Mouse (Mus musculus): Measurements from ENCODE around the gene Tmem130. TPM values are rescaled to one million over a fixed set of nuclear protein-coding genes. Genes with fewer than 3 reads are reported as not detected.

Gene Tmem130
- polyA plus RNA-seq, 1 experiment from 2014 or later, result 270 TPM

DNA sequence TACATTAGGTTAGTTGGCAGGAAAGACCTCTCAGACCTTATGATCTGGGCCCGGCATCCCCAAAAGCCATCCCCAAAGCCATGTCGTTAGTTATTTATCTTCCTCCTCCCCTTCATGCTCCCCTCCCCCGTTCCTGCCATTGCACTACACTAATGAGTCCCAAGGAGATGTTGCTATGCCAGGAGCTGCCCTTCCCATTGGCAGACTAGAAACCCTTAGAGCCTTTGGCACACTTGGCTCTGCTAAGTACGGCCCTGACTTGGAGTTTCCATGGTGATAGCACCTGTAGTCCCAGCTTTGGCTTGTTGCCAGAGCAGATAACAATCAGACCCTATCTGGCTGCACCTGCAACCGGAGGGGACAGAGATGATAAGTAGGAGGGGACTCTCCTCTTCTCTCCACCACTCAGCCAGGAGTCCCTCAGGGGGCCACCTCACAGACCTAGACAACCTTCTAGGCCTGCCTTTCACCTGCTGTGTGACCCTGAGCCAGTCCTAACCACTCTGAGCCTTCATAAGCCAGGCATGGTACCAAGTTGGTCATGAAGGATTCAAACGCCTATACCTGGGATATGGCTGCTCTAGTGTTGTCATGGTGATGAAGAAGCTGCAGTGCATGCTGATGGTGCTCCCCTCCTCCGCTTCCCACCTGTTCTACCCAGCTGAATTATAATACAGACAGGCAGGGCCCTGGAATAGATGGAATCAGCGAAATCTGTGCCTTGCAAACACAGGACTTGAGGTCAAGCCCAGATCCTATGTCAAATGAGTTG is 66.1 kb downstream of the Tmem130 start:
- no peaks in the 10 kb centered on the region for H3K9me3 ChIP-seq (ENCODE audit: control insufficient read depth, low read length)
- no peaks in the 10 kb centered on the region for H3K27me3 ChIP-seq (ENCODE audit: control insufficient read depth, insufficient read depth, low read length)
- H3K4me3 ChIP-seq (replicated peaks; ENCODE audit: low read depth, low read length), result no peak overlapping the region
- peak overlapping the region; percentile 68 for H3K27ac ChIP-seq (replicated peaks; ENCODE audit: low read depth, low read length)
- H3K4me2 ChIP-seq (ENCODE audit: low read length), result no peak overlapping the region
- no peaks in the 10 kb centered on the region for H3K36me3 ChIP-seq (ENCODE audit: control insufficient read depth, insufficient read depth, low read length)
- DNase-seq, result peak; percentile 76
- ATAC-seq (ENCODE audit: low FRiP score, low TSS enrichment), result peak; percentile 84
- peaks cover 15% of the 10 kb centered on the region for H3K4me1 ChIP-seq (ENCODE audit: control insufficient read depth, insufficient read depth, low read length)
- no peak overlapping the region for H3K9ac ChIP-seq (replicated peaks; ENCODE audit: low read length)
- 53% methylated on average over 8 of the region's 8 CpGs for WGBS

DNA sequence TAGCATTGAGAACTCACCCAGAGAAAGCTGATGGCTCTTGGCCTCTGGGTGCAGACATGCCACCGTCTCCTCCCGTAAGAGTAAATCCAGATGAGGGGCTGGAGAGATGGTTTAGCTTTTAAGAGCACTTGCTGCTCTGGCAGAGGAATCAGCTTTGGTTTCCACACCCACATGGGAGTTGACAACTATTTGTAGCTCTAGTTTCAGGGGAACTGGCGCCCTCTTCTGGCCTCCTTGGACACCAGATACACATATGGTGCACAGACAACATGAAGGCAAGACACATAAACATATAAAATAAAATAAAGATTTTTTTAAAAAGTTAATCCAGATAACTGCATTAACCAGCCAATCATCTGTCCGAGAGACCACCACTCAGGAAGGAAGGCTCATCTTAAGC is 67.5 kb downstream of the Tmem130 start:
- DNase-seq (no peak), ATAC-seq (ENCODE audit: low FRiP score, low TSS enrichment) (no peak)
- H3K27me3 ChIP-seq (ENCODE audit: control insufficient read depth, insufficient read depth, low read length), result no peaks in the 10 kb centered on the region
- no peaks in the 10 kb centered on the region for H3K9me3 ChIP-seq (ENCODE audit: control insufficient read depth, low read length)
- no peak overlapping the region for H3K4me3 ChIP-seq (replicated peaks; ENCODE audit: low read depth, low read length)
- WGBS, result 84% methylated on average over 4 of the region's 4 CpGs
- no peaks in the 10 kb centered on the region for H3K36me3 ChIP-seq (ENCODE audit: control insufficient read depth, insufficient read depth, low read length)
- H3K9ac ChIP-seq (replicated peaks; ENCODE audit: low read length), result no peak overlapping the region
- H3K4me2 ChIP-seq (ENCODE audit: low read length), result no peak overlapping the region
- H3K4me1 ChIP-seq (ENCODE audit: control insufficient read depth, insufficient read depth, low read length), result peaks cover 15% of the 10 kb centered on the region
- H3K27ac ChIP-seq (replicated peaks; ENCODE audit: low read depth, low read length), result no peak overlapping the region

GRCm38 (mm10) chr5:144691421-144691820 is 70.2 kb downstream of the Tmem130 start:
- no peaks in the 10 kb centered on the region for H3K36me3 ChIP-seq (ENCODE audit: control insufficient read depth, insufficient read depth, low read length)
- H3K4me3 ChIP-seq (replicated peaks; ENCODE audit: low read depth, low read length), result no peak overlapping the region
- peaks cover 15% of the 10 kb centered on the region for H3K4me1 ChIP-seq (ENCODE audit: control insufficient read depth, insufficient read depth, low read length)
- H3K4me2 ChIP-seq (ENCODE audit: low read length), result no peak overlapping the region
- peak; percentile 40 for DNase-seq
- peak overlapping the region; percentile 45; the same call in 1 of the 2 replicates for H3K27ac ChIP-seq (replicated peaks; ENCODE audit: low read depth, low read length)
- ATAC-seq (ENCODE audit: low FRiP score, low TSS enrichment), result no peak
- no peak overlapping the region for H3K9ac ChIP-seq (replicated peaks; ENCODE audit: low read length)
- no peaks in the 10 kb centered on the region for H3K27me3 ChIP-seq (ENCODE audit: control insufficient read depth, insufficient read depth, low read length)
- H3K9me3 ChIP-seq (ENCODE audit: control insufficient read depth, low read length), result no peaks in the 10 kb centered on the region
- WGBS, result 16% methylated on average over 4 of the region's 4 CpGs

- H3K9ac ChIP-seq (replicated peaks; ENCODE audit: low read length), result no peak overlapping the region
- H3K27me3 ChIP-seq (ENCODE audit: control insufficient read depth, insufficient read depth, low read length), result no peaks in the 10 kb centered on the region
- no peaks in the 10 kb centered on the region for H3K36me3 ChIP-seq (ENCODE audit: control insufficient read depth, insufficient read depth, low read length)
- no peak for ATAC-seq (ENCODE audit: low FRiP score, low TSS enrichment)
- no peak overlapping the region for H3K4me3 ChIP-seq (replicated peaks; ENCODE audit: low read depth, low read length)
- H3K4me1 ChIP-seq (ENCODE audit: control insufficient read depth, insufficient read depth, low read length), result peaks cover 4% of the 10 kb centered on the region; the same call in 1 of the 2 replicates
- DNase-seq, result no peak
- no peak overlapping the region for H3K4me2 ChIP-seq (ENCODE audit: low read length)
- 62% methylated on average over 4 of the region's 4 CpGs for WGBS
- H3K9me3 ChIP-seq (ENCODE audit: control insufficient read depth, low read length), result no peaks in the 10 kb centered on the region
- no peak overlapping the region for H3K27ac ChIP-seq (replicated peaks; ENCODE audit: low read depth, low read length)
These were observed 73.2 kb downstream of the Tmem130 start for GRCm38 (mm10) chr5:144688371-144688770.

Other genes with a start within 250 kb of the Tmem130 start
- gene Nptx2, start 215.9 kb downstream of the Tmem130 start, polyA plus RNA-seq (2014; fragmentation: Nextera tagmentation; extraction: Ambion mirVana), result 5.4 and 5.7 TPM in 2 replicates
- gene Trrap, start 5.9 kb upstream of the Tmem130 start, polyA plus RNA-seq (2014; fragmentation: Nextera tagmentation; extraction: Ambion mirVana), result 81.7 and 109 TPM in 2 replicates
- gene Smurf1, start 204.0 kb upstream of the Tmem130 start, polyA plus RNA-seq (2014; fragmentation: Nextera tagmentation; extraction: Ambion mirVana), result 42.8 and 44.9 TPM in 2 replicates